Mouse (Mus musculus) heart, postnatal 0 days (tissue): ENCODE data around the gene Lrrc74b. TPM values are rescaled to one million over a fixed set of nuclear protein-coding genes. Genes with fewer than 3 reads are reported as not detected.

Source experiments
- ATAC-seq: fragments of 200-750 bp; cut with Nextera tagmentation; 2 replicates; pipeline ENCODE4 v1.8.0; 2017; ENCODE audit warnings: low read depth, moderate number of reproducible peaks, moderate library complexity; ENCODE audit not compliant: insufficient read depth
- DNase-seq: peaks from one replicate; pipeline ENCODE4 v3.0.0-alpha.2; 2016; ENCODE audit warnings: low spot score
- H3K27ac ChIP-seq: fragments of 300-500 bp; sonication (generic); 2 replicates; pipeline ENCODE4 v1.5.1; 2014; ENCODE audit warnings: low read depth, mild to moderate bottlenecking
- H3K27me3 ChIP-seq: fragments of 300-500 bp; sonication (generic); 2 replicates; pipeline ENCODE4 v1.6.1; 2014; ENCODE audit warnings: low read length, mixed read lengths; ENCODE audit not compliant: control insufficient read depth, insufficient read depth
- H3K36me3 ChIP-seq: fragments of 300-500 bp; sonication (generic); replicated peaks from 2 replicates; pipeline ENCODE4 v1.6.1; 2014; ENCODE audit warnings: low read length, mixed read lengths; ENCODE audit not compliant: control insufficient read depth, insufficient read depth
- H3K4me1 ChIP-seq: fragments of 300-500 bp; sonication (generic); 2 replicates; pipeline ENCODE4 v1.6.1; 2014; ENCODE audit warnings: antibody characterized with exemption; ENCODE audit not compliant: control insufficient read depth, insufficient read depth
- H3K4me2 ChIP-seq: fragments of 300-500 bp; sonication (generic); 2 replicates; pipeline ENCODE4 v1.6.1; 2014; ENCODE audit warnings: low read depth, mild to moderate bottlenecking, low read length, moderate library complexity
- H3K4me3 ChIP-seq: fragments of 300-500 bp; sonication (generic); 2 replicates; pipeline ENCODE4 v1.5.1; 2014; ENCODE audit warnings: low read depth, low read length
- H3K9ac ChIP-seq: fragments of 300-500 bp; sonication (generic); replicated peaks from 2 replicates; pipeline ENCODE4 v1.6.1; 2014; ENCODE audit warnings: low read depth, low read length, mixed read lengths
- H3K9me3 ChIP-seq: fragments of 300-500 bp; sonication (generic); replicated peaks from 2 replicates; pipeline ENCODE4 v1.6.1; 2016; ENCODE audit warnings: low read length; ENCODE audit not compliant: control insufficient read depth
- CTCF ChIP-seq: IDR thresholded peaks from 2 replicates; pipeline ENCODE4 v1.5.1; 2016; ENCODE audit warnings: antibody characterized with exemption, control low read depth, low read depth
- EP300 ChIP-seq: IDR thresholded peaks from 2 replicates; pipeline ENCODE4 v1.6.1; 2016; ENCODE audit warnings: antibody characterized with exemption, low read depth
- WGBS: fragments of 180-500 bp; shearing (Covaris S2); extraction: QIAGEN DNeasy Blood & Tissue Kit; methylation state at CpG from one replicate; pipeline ENCODE4 v1.1.7; 2014; 5-methylcytosine and 5-hydroxymethylcytosine counted together
- polyA plus RNA-seq: library from polyadenylated mRNA; unstranded; fragments of >200 nt; fragmentation: Nextera tagmentation; extraction: Ambion mirVana; gene quantifications from 2 replicates; pipeline ENCODE4 v1.2.1, GENCODE M21; 2015
- total RNA-seq: library from RNA; depleted of rRNA; stranded (reverse); fragments of >200 nt; gene quantifications from 2 replicates; pipeline ENCODE4 v1.2.3, GENCODE M21; 2014; ENCODE audit warnings: low replicate concordance

Lrrc74b gene
- total and polyA plus RNA-seq, 2 experiments from 2014 or later, result 0.10 TPM; not detected in 1

GRCm38 (mm10) chr16:17525524-17525923 lies 35.5 kb downstream of the Lrrc74b start:
- H3K9me3 ChIP-seq, result no peaks in the 10 kb centered on the region
- ATAC-seq, result no peak
- no peak overlapping the region for H3K9ac ChIP-seq
- peaks cover 7% of the 10 kb centered on the region for H3K4me1 ChIP-seq
- no peak overlapping the region for H3K4me2 ChIP-seq
- H3K27me3 ChIP-seq, result no peaks in the 10 kb centered on the region
- 86% methylated on average over 3 of the region's 3 CpGs for WGBS
- TF ChIP-seq EP300 (no peak), CTCF (no peak)
- peaks cover 74% of the 10 kb centered on the region for H3K36me3 ChIP-seq
- H3K4me3 ChIP-seq, result no peak overlapping the region
- DNase-seq, result no peak
- H3K27ac ChIP-seq, result no peak overlapping the region

DNA sequence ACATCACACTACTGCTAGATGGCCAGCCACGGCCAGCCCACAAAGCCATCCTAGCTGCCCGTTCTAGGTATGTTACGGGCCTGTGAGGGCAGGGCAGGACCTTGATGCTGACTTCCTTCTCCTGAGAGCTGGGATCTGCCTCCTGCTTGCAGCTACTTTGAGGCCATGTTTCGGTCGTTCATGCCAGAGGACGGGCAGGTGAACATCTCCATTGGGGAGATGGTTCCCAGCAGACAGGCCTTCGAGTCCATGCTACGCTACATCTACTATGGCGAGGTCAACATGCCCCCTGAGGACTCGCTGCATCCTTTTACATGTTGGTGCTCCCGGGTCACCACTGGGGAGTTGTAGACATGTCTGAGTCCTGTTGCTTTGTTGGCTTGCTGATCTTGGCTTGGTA lies 36.9 kb downstream of the Lrrc74b start:
- H3K9me3 ChIP-seq, result no peaks in the 10 kb centered on the region
- no peak for ATAC-seq
- no peaks in the 10 kb centered on the region for H3K4me1 ChIP-seq
- no peak overlapping the region for H3K4me2 ChIP-seq
- no peak for DNase-seq
- no peak for TF ChIP-seq EP300
- TF ChIP-seq CTCF, result no peak
- WGBS, result 91% methylated on average over 11 of the region's 11 CpGs
- no peak overlapping the region for H3K9ac ChIP-seq
- H3K36me3 ChIP-seq, result peaks cover 87% of the 10 kb centered on the region
- H3K4me3 ChIP-seq, result no peak overlapping the region
- H3K27me3 ChIP-seq, result no peaks in the 10 kb centered on the region
- no peak overlapping the region for H3K27ac ChIP-seq

- Histone ChIP-seq H3K4me2 (no peak overlapping the region), H3K36me3 (peaks cover 88% of the 10 kb centered on the region), H3K27ac (no peak overlapping the region), H3K4me3 (no peak overlapping the region), H3K4me1 (no peaks in the 10 kb centered on the region), H3K27me3 (no peaks in the 10 kb centered on the region), H3K9me3 (no peaks in the 10 kb centered on the region), H3K9ac (no peak overlapping the region)
- WGBS, result 78% methylated on average over 2 of the region's 2 CpGs
- DNase-seq (no peak), ATAC-seq (no peak)
- TF ChIP-seq CTCF (no peak), EP300 (no peak)
These were observed 42.1 kb downstream of the Lrrc74b start for GRCm38 (mm10) chr16:17518910-17519309.

DNA sequence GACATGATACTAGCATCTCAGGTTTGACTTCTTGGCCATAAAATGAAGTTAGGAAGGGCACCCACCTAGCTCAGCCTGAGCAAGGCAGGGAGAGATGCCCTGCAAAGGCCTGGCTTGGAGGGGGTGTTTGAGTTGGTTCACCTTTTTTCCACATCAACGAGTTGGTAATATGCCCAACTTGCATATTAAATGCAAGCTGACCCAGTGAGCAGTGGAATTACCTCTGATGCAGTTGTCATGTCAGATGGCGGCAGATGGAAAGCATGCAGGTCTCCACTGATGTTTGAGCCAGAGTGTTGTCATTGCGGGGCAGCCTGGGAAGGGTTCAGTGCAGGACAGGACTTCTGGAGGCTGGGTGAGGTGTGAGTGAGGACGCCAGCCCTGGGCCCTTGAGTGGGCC lies 49.6 kb downstream of the Lrrc74b start:
- DNase-seq (no peak), ATAC-seq (no peak)
- 87% methylated on average over 4 of the region's 4 CpGs for WGBS
- Histone ChIP-seq H3K9me3 (no peaks in the 10 kb centered on the region), H3K4me2 (no peak overlapping the region), H3K27me3 (no peaks in the 10 kb centered on the region), H3K27ac (no peak overlapping the region), H3K9ac (no peak overlapping the region), H3K4me1 (peaks cover 10% of the 10 kb centered on the region), H3K4me3 (no peak overlapping the region), H3K36me3 (peaks cover 40% of the 10 kb centered on the region)
- TF ChIP-seq EP300 (no peak), CTCF (no peak)

DNA sequence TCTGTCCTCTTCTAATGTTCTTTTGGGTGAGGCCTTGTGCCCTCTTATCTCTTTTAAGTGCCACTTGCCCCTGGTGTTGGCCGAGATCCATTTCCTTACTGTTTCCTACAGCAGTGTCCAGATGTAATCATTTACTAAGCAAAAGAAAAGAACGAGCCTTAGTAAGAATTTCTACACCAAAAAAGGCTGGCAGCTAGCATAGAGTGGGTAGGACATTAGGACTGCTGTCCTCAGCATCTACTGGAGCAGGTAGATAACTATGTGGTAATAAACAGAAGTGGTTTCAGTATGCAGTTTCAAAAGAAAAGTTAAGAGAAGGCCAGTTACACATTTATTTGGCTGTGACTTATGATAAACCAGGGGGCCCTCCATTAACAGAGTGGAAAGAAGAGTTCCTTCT lies 50.4 kb downstream of the Lrrc74b start:
- TF ChIP-seq EP300, result no peak
- TF ChIP-seq CTCF, result no peak
- H3K36me3 ChIP-seq, result peaks cover 33% of the 10 kb centered on the region
- H3K4me2 ChIP-seq, result no peak overlapping the region
- ATAC-seq, result no peak
- no peaks in the 10 kb centered on the region for H3K9me3 ChIP-seq
- DNase-seq, result no peak
- H3K4me1 ChIP-seq, result peaks cover 10% of the 10 kb centered on the region
- WGBS, result 61% methylated on average over 2 of the region's 2 CpGs
- H3K4me3 ChIP-seq, result no peak overlapping the region
- H3K27ac ChIP-seq, result no peak overlapping the region
- H3K27me3 ChIP-seq, result no peaks in the 10 kb centered on the region
- no peak overlapping the region for H3K9ac ChIP-seq

- Histone ChIP-seq H3K9ac (no peak overlapping the region), H3K27me3 (no peaks in the 10 kb centered on the region), H3K4me3 (no peak overlapping the region), H3K27ac (no peak overlapping the region), H3K4me2 (no peak overlapping the region), H3K36me3 (peaks cover 28% of the 10 kb centered on the region), H3K9me3 (no peaks in the 10 kb centered on the region), H3K4me1 (peaks cover 10% of the 10 kb centered on the region)
- 95% methylated on average over 2 of the region's 2 CpGs for WGBS
- no peak for TF ChIP-seq CTCF
- TF ChIP-seq EP300, result no peak
- DNase-seq (no peak), ATAC-seq (no peak)
These were observed 50.9 kb downstream of the Lrrc74b start for GRCm38 (mm10) chr16:17510143-17510542.
